8 mouse cellular contexts compared by ENCODE assay signal in the genomic region with DNA sequence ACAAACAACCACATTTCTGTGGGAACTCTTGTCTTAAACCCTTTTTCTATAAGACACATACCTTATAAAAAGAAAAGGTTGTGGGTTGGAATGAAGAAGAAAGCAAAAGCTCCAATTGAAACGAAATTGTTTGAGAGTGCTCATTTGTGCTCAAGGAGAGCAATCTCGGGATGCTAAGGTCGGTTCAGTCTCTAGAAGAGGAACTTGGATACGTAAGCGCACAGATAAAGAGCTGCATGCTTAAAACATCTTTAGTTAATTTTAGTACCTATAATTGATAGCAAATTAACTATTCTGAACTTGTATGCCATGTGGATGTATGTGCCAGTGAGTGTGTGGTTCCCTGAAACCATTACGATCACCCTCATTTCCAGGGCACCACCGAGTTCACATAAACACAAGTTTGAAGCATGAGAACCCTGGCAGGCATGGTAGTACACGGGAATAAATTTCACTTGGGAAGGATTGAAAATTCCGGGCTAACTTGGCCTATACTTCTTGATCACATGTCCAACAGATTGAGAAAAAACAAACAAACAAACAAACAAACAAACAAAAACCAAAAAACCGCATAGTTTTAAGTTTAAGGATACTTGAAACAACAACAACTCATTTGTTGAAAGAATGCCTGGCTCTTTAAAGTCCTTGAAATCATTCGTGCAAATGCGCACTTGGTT. TPM values are rescaled to one million over a fixed set of nuclear protein-coding genes. Genes with fewer than 3 reads are reported as not detected.
DNase-seq lines count a peak whose midpoint lies in the region; ATAC-seq and TF ChIP-seq lines count a peak whose summit lies in the region.

No protein-coding gene starts in this region.

- no peak for ATAC-seq in hindbrain, postnatal 0 days
- no peak for ATAC-seq in neural tube, embryonic 13.5 days (ENCODE audit: low read depth)

- H3K4me1 ChIP-seq in cerebellum, adult 2 months (ENCODE audit: control insufficient read depth, insufficient read depth, low read length): peaks cover 5% of the 10 kb centered on the region; the same call in 1 of the 2 replicates
- H3K4me1 ChIP-seq in thymus, adult 2 months (replicated peaks; ENCODE audit: control insufficient read depth, insufficient read depth, low read length): peaks cover 2% of the 10 kb centered on the region; the same call in 1 of the 2 replicates
- H3K4me1 ChIP-seq in hindbrain, postnatal 0 days (ENCODE audit: insufficient read depth, low read length): peaks cover 3% of the 10 kb centered on the region; the same call in 1 of the 2 replicates
- H3K4me1 ChIP-seq in neural tube, embryonic 13.5 days (replicated peaks): peaks cover 30% of the 10 kb centered on the region

- peak overlapping the region; percentile 88 for H3K4me3 ChIP-seq in cerebellum, adult 2 months (replicated peaks; ENCODE audit: insufficient read depth, low read depth, low read length)
- H3K4me3 ChIP-seq in thymus, adult 2 months (ENCODE audit: control insufficient read depth, insufficient read depth, low read length): peak overlapping the region; percentile 58
- peak overlapping the region; percentile 59 for H3K4me3 ChIP-seq in hindbrain, postnatal 0 days (ENCODE audit: low read length)
- H3K4me3 ChIP-seq in neural tube, embryonic 13.5 days: peak overlapping the region; percentile 52

- no peaks in the 10 kb centered on the region for H3K27me3 ChIP-seq in cerebellum, adult 2 months (ENCODE audit: control insufficient read depth, insufficient read depth, low read length)
- H3K27me3 ChIP-seq in thymus, adult 2 months (ENCODE audit: control insufficient read depth, insufficient read depth, low read length): no peaks in the 10 kb centered on the region
- no peaks in the 10 kb centered on the region for H3K27me3 ChIP-seq in hindbrain, postnatal 0 days (ENCODE audit: insufficient read depth, low read length)
- H3K27me3 ChIP-seq in neural tube, embryonic 13.5 days: no peaks in the 10 kb centered on the region

- no peak for TF ChIP-seq CTCF in cerebellum, adult 2 months (IDR thresholded peaks at IDR 0.05; ENCODE audit: borderline replicate concordance, insufficient read depth, low read depth, low read length)
- TF ChIP-seq CTCF in thymus, adult 2 months (IDR thresholded peaks at IDR 0.05; ENCODE audit: borderline replicate concordance, control insufficient read depth, extremely low read depth, insufficient read depth, low read length, poor library complexity): no peak
- TF ChIP-seq CTCF in hindbrain, postnatal 0 days (IDR thresholded peaks at IDR 0.05; ENCODE audit: low read depth): no peak

- WGBS in cerebellum, adult 2 months: 33% methylated on average over 12 of the region's 12 CpGs
- WGBS in thymus, adult 2 months: 21% methylated on average over 12 of the region's 12 CpGs
- 47% methylated on average over 12 of the region's 12 CpGs for WGBS in hindbrain, postnatal 0 days
- 54% methylated on average over 12 of the region's 12 CpGs for whole genome bisulfite sequencing in neural tube, embryonic 13.5 days

- H3K27ac ChIP-seq in cerebellum, adult 2 months (ENCODE audit: insufficient read depth, low read length): peak overlapping the region; percentile 97
- H3K27ac ChIP-seq in thymus, adult 2 months (ENCODE audit: control insufficient read depth, insufficient read depth, low read length): peak overlapping the region; percentile 96
- H3K27ac ChIP-seq in hindbrain, postnatal 0 days: peak overlapping the region; percentile 95
- peak overlapping the region; percentile 95 for H3K27ac ChIP-seq in neural tube, embryonic 13.5 days (replicated peaks)

- H3K4me2 ChIP-seq in hindbrain, postnatal 0 days (ENCODE audit: low read depth, low read length): peak overlapping the region; percentile 92
- peak overlapping the region; percentile 88 for H3K4me2 ChIP-seq in neural tube, embryonic 13.5 days

- H3K9ac ChIP-seq in hindbrain, postnatal 0 days (replicated peaks; ENCODE audit: low read length): peak overlapping the region; percentile 72
- H3K9ac ChIP-seq in neural tube, embryonic 13.5 days: peak overlapping the region; percentile 76

- no peaks in the 10 kb centered on the region for H3K9me3 ChIP-seq in hindbrain, postnatal 0 days (ENCODE audit: low read length)
- H3K9me3 ChIP-seq in neural tube, embryonic 13.5 days: no peaks in the 10 kb centered on the region

- intact Hi-C loops in left cerebral cortex, postnatal 10 days (cut with DNase I): loop anchor here (5.0 kb wide), 1 partner anchor 62 kb away; a partner anchor contains a TSS

- DNase-seq in cerebellum, adult 2 months: peak in 1 of 2 experiments; percentile 13
- no peak for DNase-seq in cerebellum, postnatal 14 days
- no peak for DNase-seq in thymus, adult 2 months
- no peak for DNase-seq in thymus, postnatal 36 days
- DNase-seq in hindbrain, postnatal 0 days (ENCODE audit: low spot score): no peak
- DNase-seq in left cerebral cortex, postnatal 10 days (ENCODE audit: extremely low spot score in 1 of 2, low spot score in 2 of 2): no peak
- no peak for DNase-seq in Muller cell, postnatal 12 days (ENCODE audit: inconsistent ontology term)

- no peaks in the 10 kb centered on the region for H3K36me3 ChIP-seq in thymus, adult 2 months (ENCODE audit: control insufficient read depth, insufficient read depth, low read length)
- H3K36me3 ChIP-seq in hindbrain, postnatal 0 days (ENCODE audit: insufficient read depth, low read length): no peaks in the 10 kb centered on the region
- no peaks in the 10 kb centered on the region for H3K36me3 ChIP-seq in neural tube, embryonic 13.5 days

- TF ChIP-seq POLR2A in cerebellum, adult 2 months (IDR thresholded peaks at IDR 0.05; ENCODE audit: borderline replicate concordance, insufficient read depth, low read length): no peak
- TF ChIP-seq POLR2A in thymus, adult 2 months (IDR thresholded peaks at IDR 0.05; ENCODE audit: control insufficient read depth, extremely low read depth, insufficient read depth, low read length, poor library complexity): no peak

RNA-seq across cellular contexts. Expression of a gene that starts 0.7 kb away (rescaled TPM):
- 4.2 and 5.5 TPM in 2 replicates for polyA plus RNA-seq in cerebellum, adult 2 months (2012; rRNA removed)
- 14.4 and 19.9 TPM in 2 replicates for polyA plus RNA-seq in thymus, adult 2 months (2012; rRNA removed)
- 262 and 304 TPM in 2 replicates for total RNA-seq in hindbrain, postnatal 0 days (2014; rRNA removed)
- 0.30 and 0.41 TPM in 2 replicates for polyA plus RNA-seq in hindbrain, postnatal 0 days (2015; fragmentation: Nextera tagmentation; extraction: Ambion mirVana)
- 1.6 and 2.1 TPM in 2 replicates for polyA plus RNA-seq in neural tube, embryonic 13.5 days (2015; fragmentation: Nextera tagmentation; extraction: Ambion mirVana)
- 1 to 10 TPM; 6.8 to 7.2 TPM for total RNA-seq in left cerebral cortex, postnatal 10 days (2021)

RNA-seq across cellular contexts. Expression of a gene that starts 2.2 kb away (rescaled TPM):
- 4.1 and 6.1 TPM in 2 replicates for polyA plus RNA-seq in cerebellum, adult 2 months (2012; rRNA removed)
- 9.4 and 18.5 TPM in 2 replicates for polyA plus RNA-seq in thymus, adult 2 months (2012; rRNA removed)
- total RNA-seq in hindbrain, postnatal 0 days (2014; rRNA removed): 281 and 348 TPM in 2 replicates
- polyA plus RNA-seq in hindbrain, postnatal 0 days (2015; fragmentation: Nextera tagmentation; extraction: Ambion mirVana): 20.1 and 21.9 TPM in 2 replicates
- polyA plus RNA-seq in neural tube, embryonic 13.5 days (2015; fragmentation: Nextera tagmentation; extraction: Ambion mirVana): 6.1 and 8.1 TPM in 2 replicates
- 10 to 100 TPM; 62.5 to 68.0 TPM for total RNA-seq in left cerebral cortex, postnatal 10 days (2021)

RNA-seq across cellular contexts. Expression of a gene that starts 38.8 kb away (rescaled TPM):
- 5.8 and 8.0 TPM in 2 replicates for polyA plus RNA-seq in cerebellum, adult 2 months (2012; rRNA removed)
- 115 and 120 TPM in 2 replicates for polyA plus RNA-seq in thymus, adult 2 months (2012; rRNA removed)
- 1,614 and 2,187 TPM in 2 replicates for total RNA-seq in hindbrain, postnatal 0 days (2014; rRNA removed)
- polyA plus RNA-seq in hindbrain, postnatal 0 days (2015; fragmentation: Nextera tagmentation; extraction: Ambion mirVana): 36.9 and 39.6 TPM in 2 replicates
- polyA plus RNA-seq in neural tube, embryonic 13.5 days (2015; fragmentation: Nextera tagmentation; extraction: Ambion mirVana): 37.3 and 43.1 TPM in 2 replicates
- 100 to 1,000 TPM; 134 to 145 TPM for total RNA-seq in left cerebral cortex, postnatal 10 days (2021)

RNA-seq across cellular contexts. Expression of a gene that starts 44.6 kb away (rescaled TPM):
- 2.0 and 2.8 TPM in 2 replicates for polyA plus RNA-seq in cerebellum, adult 2 months (2012; rRNA removed)
- polyA plus RNA-seq in thymus, adult 2 months (2012; rRNA removed): 161 and 207 TPM in 2 replicates
- total RNA-seq in hindbrain, postnatal 0 days (2014; rRNA removed): 173 and 207 TPM in 2 replicates
- polyA plus RNA-seq in hindbrain, postnatal 0 days (2015; fragmentation: Nextera tagmentation; extraction: Ambion mirVana): 0.96 and 1.4 TPM in 2 replicates
- polyA plus RNA-seq in neural tube, embryonic 13.5 days (2015; fragmentation: Nextera tagmentation; extraction: Ambion mirVana): 0.63 and 2.0 TPM in 2 replicates
- total RNA-seq in left cerebral cortex, postnatal 10 days (2021): 1 to 10 TPM; 8.4 to 9.1 TPM

RNA-seq across cellular contexts. Expression of a gene that starts 46.0 kb away (rescaled TPM):
- 1.2 and 1.9 TPM in 2 replicates for polyA plus RNA-seq in cerebellum, adult 2 months (2012; rRNA removed)
- polyA plus RNA-seq in thymus, adult 2 months (2012; rRNA removed): 76.8 and 109 TPM in 2 replicates
- 636 and 885 TPM in 2 replicates for total RNA-seq in hindbrain, postnatal 0 days (2014; rRNA removed)
- 0.69 TPM in 1 of 2 replicates, not detected in the other for polyA plus RNA-seq in hindbrain, postnatal 0 days (2015; fragmentation: Nextera tagmentation; extraction: Ambion mirVana)
- 1.2 and 1.3 TPM in 2 replicates for polyA plus RNA-seq in neural tube, embryonic 13.5 days (2015; fragmentation: Nextera tagmentation; extraction: Ambion mirVana)
- total RNA-seq in left cerebral cortex, postnatal 10 days (2021): 1 to 10 TPM; 5.8 to 9.4 TPM
